Mouse (Mus musculus): ENCODE measurements around the gene Zfp362. TPM values are rescaled to one million over a fixed set of nuclear protein-coding genes. Genes with fewer than 3 reads are reported as not detected.

Gene Zfp362
- total RNA-seq, 2 experiments from 2014 or later: 0.08 to 10.5 TPM

DNA sequence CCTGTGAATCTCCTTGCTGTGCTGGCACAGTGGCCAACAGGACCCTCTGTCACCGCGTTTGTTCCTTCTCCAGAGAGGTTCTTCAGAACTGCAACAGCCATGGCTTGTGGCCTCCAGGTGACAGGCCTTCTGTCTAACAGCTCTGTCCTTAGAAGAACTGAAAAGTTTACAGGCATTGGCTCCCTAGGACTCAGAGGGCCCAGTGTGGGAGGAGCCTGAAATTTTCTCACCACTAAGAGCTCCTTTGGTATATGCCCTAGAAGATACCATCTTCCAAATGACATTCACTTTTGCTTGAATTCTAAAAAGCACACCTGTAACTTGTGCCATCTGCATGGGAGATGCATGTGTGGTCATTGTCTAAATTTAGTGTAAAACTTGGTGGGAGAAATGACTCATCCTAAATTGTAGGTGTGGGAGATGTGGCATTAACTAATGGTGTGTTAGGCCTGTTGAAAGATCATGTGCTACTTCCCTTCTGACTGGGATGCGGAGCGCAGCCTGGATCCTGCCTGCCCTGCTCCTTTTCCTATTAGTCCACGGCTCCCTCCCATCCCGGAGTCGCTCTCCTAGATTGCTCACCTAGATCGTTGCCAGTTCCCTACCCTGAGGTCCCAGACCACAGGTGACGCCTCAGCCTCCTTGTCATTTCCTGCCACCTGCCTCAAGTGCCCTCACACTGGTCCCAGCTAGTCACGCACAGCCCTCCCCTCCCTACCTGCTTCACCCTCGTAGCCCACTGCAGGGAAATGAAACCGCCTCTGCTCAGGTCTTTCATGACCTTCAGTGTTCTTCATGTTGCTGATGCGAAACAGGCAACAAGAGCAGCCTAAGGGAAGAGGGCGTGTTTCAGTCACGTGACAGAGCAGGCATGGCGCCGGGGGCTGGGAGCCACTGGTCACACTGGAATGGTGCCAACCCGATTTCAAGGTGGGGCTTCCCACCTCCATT is 70.8 kb downstream of the Zfp362 start:
- no peak for ATAC-seq (replicated peaks; ENCODE audit: low FRiP score, poor library complexity, severe bottlenecking)

DNA sequence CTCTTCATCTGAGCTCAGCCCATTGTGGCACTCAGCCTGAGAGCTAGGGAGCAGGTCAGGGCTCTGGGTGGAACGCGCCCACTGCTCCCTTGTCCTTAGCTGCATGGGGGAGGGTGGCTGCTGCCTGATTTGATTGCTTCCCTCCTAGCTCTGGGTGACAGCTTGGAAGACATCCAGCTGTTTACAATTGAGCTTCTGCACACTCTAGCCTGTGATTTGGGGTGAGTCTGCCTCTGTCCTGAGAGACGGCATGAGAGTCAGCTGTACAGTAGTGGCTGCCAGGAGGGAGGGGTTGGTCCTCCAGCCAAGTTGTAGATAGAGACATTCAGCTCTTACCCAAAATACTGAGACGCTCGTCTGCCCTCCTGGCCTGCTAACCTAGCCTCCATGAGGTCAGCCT is 71.6 kb downstream of the Zfp362 start:
- no peak for ATAC-seq (replicated peaks; ENCODE audit: low FRiP score, poor library complexity, severe bottlenecking)

DNA sequence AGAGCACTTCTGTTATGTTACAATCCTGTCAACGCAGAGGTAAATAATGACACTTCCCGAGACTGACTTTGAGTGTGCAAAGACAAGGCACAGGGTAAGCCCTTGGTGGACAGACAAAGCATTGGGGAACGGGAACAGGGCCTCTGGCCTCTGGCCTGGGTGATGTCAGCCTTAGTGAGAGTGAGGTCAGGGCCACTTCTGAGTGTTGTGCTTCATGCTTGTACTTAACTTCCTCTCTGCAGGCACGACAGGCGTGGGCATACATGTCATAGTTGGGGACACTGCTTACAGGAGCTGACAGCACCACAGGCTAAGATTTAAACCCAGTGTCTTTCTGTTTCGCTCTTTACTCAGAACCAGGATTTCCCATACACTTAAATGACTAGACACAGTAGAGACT is 72.3 kb downstream of the Zfp362 start:
- ATAC-seq (replicated peaks; ENCODE audit: low FRiP score, poor library complexity, severe bottlenecking): no peak

DNA sequence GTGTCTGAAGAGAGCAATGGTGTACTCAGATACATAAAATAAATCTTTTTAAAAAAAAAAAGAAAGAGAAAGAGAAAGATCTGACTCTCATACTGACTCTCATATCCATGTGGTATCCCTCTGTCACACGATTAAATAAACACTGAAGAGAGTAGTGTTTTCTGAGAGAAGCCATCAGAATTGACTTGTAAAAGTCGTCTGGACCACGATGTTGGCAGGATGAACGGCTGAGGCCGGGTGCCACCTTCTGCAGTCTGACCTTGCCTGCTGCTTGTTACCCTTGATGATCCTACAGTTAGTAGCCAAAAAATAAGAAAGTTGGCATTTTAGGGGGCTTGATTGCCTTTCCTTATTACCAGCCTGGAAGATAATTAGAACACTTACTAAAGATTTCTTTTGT is 73.1 kb downstream of the Zfp362 start:
- ATAC-seq (replicated peaks; ENCODE audit: low FRiP score, poor library complexity, severe bottlenecking): no peak

DNA sequence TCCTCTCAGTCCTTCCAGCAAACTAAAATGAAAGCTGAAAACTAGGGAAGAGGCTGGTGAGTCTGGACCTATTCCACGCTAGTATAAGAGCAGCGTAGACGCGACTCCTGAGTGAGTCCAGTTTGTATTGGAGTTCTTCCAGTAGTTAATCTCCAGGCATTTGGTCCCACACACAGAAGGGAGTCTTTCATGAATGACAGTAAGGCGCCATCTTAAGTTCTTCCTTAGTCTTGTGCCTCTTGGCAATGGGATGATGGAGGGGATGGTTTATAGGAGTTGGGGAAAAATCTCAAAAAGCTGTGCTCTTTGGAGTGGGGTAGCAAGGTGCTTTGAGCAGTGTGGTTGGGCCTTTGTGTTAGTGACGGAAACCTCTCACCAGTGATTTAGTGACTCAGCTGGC is 75.6 kb downstream of the Zfp362 start:
- no peak for ATAC-seq (replicated peaks; ENCODE audit: low FRiP score, poor library complexity, severe bottlenecking)

DNA sequence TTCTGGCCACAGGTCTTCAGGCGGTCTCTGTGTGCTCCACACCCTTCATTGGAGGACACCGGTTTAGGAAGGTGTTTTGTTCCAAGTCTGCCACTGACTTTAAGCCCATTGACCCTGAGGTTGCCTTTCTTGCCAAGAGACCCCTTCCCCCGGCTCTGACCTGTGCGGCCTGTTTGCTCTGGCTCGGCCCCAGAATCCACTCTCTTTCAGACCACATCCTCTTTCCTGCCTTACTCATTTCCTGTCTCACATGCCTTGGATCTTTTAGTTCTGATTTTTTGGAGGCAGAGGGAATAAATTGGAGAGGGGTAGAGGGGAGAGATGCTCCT is 76.2 kb downstream of the Zfp362 start:
- ATAC-seq (replicated peaks; ENCODE audit: low FRiP score, poor library complexity, severe bottlenecking): no peak

DNA sequence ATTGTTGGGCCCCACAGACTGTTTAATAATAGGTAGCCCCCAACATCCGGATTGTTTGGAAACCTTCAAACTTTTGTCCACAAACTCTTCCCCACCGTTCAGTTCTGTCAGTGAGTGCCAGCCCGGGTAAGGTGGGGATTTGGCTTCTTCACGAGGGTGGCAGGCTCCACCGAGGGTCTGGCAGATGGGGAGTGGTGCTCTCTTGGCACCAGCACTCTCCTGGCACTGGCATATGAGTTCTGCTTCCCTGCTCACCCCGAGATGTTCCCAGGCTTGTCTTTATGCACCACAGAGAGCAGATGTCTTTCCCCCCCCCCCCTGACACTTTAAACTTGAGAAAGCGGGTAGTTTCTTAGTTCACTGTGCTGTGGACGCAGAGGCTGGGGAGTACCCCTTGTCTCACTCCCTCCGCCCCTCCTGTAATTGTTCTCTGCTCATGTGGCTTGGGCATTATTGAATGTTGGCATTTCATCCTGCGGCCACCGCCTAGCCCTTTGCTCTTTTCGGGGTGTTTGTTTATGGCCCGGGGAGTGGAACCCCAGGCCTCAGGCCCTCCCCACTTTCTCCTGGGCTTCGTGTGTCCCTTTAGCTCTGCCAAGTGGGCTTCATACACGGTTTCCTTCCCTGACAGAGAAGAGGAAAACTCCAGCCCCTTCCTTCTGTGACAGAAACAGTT is 76.7 kb downstream of the Zfp362 start:
- no peak for ATAC-seq (replicated peaks; ENCODE audit: low FRiP score, poor library complexity, severe bottlenecking)

DNA sequence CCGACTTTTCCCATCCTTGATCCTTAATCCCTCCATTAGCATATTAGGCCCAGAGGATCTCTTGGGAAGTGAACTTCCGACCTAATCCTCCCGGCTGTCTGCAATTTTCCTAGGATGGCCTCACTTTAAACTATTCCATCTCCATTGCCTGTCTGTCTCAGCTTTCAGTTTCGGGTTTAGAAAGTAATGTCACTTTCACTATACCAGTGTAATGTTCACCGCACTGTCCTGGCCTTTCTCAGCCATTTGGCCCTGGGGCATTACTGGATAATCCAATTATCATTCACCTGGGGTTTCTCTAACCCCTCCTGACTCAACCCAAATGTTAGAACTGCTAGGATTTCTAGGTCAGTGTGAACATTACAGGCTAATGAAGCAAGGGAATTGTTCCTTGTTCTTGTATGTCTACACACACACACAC is 77.4 kb downstream of the Zfp362 start:
- peak; percentile 18; the same call in 1 of the 2 replicates for ATAC-seq (replicated peaks; ENCODE audit: low FRiP score, poor library complexity, severe bottlenecking)

DNA sequence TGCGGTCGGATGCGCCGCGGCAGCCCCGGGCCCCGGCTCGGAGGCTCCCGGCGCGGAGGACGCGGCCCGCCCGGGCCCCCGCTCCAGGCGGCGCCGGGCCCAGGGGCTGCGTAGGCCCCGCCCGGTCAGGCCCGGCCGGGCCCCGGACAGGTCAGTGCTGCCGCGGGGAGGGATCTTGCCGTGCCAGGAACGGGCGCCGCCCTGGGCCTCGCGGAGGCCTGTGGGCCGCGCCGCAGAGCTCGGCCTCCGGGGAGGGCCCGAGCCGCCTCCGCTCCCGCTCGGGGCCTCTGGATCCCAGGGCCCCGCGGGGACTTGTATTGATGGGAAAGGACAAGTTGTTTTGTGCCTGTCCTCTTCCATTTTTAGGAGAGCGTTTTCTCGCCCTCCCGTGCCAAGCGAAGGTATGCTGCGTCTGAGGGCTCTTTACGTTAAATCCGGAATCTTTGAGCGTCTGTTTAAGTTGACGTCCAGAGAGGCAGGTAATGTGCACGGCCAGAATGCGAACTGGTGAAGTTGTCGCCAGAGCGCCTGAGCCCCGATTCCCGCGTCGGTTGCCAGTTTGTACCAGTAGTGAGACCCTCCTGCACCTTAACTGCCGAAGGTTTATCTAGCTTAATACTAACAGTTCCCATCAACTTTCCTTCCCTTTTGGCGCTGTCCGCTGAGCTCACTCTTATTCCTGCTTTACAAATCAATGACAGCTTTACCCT is 78.0 kb downstream of the Zfp362 start:
- ATAC-seq (replicated peaks; ENCODE audit: low FRiP score, poor library complexity, severe bottlenecking): peak; percentile 85

DNA sequence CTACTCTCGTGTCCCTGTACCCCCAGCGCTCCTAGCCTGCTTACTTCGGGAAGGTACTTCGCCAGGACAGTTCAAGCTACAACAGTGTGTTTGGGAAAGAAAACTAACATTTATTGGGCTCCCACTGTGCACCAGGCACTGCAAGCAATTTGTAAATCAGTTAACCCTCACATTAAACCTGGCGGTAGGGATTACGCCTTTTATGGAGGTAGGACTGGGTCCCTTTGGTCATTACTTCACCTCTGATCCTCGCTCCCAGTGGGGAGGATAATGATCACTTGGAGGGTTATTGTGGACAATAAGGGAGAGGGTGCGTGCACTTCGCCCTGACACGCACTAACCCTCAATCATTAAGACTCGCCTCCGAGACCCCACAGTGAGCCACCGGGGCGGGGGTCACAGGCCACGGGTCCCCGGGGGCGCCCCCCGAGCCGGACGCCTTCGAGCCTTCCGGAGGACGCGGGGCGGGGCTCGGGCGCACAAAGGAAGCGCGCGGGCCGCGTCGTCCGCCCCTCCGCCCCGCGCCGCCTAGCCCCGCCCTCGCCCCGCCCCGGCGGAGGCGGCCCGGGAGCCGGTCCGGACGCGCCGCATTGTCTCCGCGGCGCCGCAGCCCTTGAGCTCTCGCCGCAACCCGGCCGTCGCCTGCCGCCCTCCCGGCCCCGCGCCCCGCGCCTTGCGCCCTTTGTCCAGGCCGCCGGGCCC is 78.7 kb downstream of the Zfp362 start:
- ATAC-seq (replicated peaks; ENCODE audit: low FRiP score, poor library complexity, severe bottlenecking): peak; percentile 74

DNA sequence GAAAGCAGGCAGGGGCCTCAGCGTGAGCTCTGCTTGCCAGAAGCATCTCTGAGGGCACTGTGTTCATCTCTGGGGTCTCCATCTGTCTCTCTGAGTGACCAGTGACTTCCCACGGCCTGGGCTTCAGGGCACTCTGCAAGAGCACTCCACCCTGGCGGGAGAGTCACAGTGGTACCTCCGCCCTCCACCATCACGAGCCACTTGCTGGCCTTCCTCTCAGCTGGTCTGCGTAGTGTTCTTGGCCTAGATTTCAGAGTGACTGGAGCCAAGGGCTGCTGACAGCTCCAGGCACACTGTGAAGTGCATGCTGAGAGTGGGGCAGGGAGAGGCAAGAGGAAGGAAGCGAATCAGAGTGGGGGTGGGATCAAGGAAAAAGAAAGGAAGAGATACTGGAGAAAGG is 81.8 kb downstream of the Zfp362 start:
- no peak for ATAC-seq (replicated peaks; ENCODE audit: low FRiP score, poor library complexity, severe bottlenecking)

DNA sequence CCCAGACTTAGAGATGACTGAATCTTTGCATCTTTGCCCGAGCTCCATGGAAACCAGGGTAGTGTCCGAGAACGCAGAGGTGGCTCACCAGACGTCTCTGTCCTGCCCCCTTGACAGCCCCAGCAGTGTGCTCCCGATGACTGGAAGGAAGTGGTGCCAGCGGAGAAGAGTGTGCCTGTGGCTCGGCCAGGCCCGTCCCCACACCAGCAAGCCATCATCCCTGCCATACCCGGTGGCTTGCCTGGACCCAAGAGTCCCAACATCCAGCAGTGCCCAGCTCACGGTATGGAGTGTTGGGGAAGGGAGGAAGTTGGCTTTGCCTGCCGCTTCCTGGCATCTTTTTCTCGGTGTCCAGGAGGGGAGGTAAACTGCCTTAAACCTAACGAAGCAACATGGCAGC is 82.4 kb downstream of the Zfp362 start:
- ATAC-seq (replicated peaks; ENCODE audit: low FRiP score, poor library complexity, severe bottlenecking): no peak

Other genes with a start within 250 kb of the Zfp362 start
- gene Zscan20, start 195.9 kb downstream of the Zfp362 start, total RNA-seq (2015; ENCODE audit: low replicate concordance): 1.1 and 1.3 TPM in 2 replicates
- gene Zscan20, start 195.9 kb downstream of the Zfp362 start, total RNA-seq (2017; ENCODE audit: low replicate concordance): 0.77 TPM in 1 of 2 replicates, not detected in the other
- not detected in 2 replicates for gene Tlr12, start 187.4 kb downstream of the Zfp362 start, total RNA-seq (2015; ENCODE audit: low replicate concordance)
- 1.7 TPM in 1 of 2 replicates, not detected in the other for gene Tlr12, start 187.4 kb downstream of the Zfp362 start, total RNA-seq (2017; ENCODE audit: low replicate concordance)
- gene Phc2, start 151.3 kb downstream of the Zfp362 start, total RNA-seq (2015; ENCODE audit: low replicate concordance): 16.3 and 26.7 TPM in 2 replicates
- gene Phc2, start 151.3 kb downstream of the Zfp362 start, total RNA-seq (2017; ENCODE audit: low replicate concordance): 2.6 and 7.8 TPM in 2 replicates
- gene A3galt2, start 50.7 kb downstream of the Zfp362 start, total RNA-seq (2015; ENCODE audit: low replicate concordance): not detected in 2 replicates
- 0.08 TPM in 1 of 2 replicates, not detected in the other for gene A3galt2, start 50.7 kb downstream of the Zfp362 start, total RNA-seq (2017; ENCODE audit: low replicate concordance)
- gene Trim62, start 77.5 kb upstream of the Zfp362 start, total RNA-seq (2015; ENCODE audit: low replicate concordance): 0.36 TPM in 1 of 2 replicates, not detected in the other
- 0.90 TPM in 1 of 2 replicates, not detected in the other for gene Trim62, start 77.5 kb upstream of the Zfp362 start, total RNA-seq (2017; ENCODE audit: low replicate concordance)
- 3.4 TPM in 1 of 2 replicates, not detected in the other for gene Azin2, start 156.4 kb upstream of the Zfp362 start, total RNA-seq (2015; ENCODE audit: low replicate concordance)
- not detected in 2 replicates for gene Azin2, start 156.4 kb upstream of the Zfp362 start, total RNA-seq (2017; ENCODE audit: low replicate concordance)
- gene Ak2, start 185.9 kb upstream of the Zfp362 start, total RNA-seq (2015; ENCODE audit: low replicate concordance): 29.2 and 36.9 TPM in 2 replicates
- gene Ak2, start 185.9 kb upstream of the Zfp362 start, total RNA-seq (2017; ENCODE audit: low replicate concordance): 25.0 and 34.1 TPM in 2 replicates